Mouse (Mus musculus) spleen, postnatal 36 days (tissue): Measurements from ENCODE around the gene Smc6.
A peak's percentile ranks its signal among the peaks of the same experiment; 100 is the strongest.

Experiments
- DNase-seq, 2 experiments: peaks; one replicate each; pipeline ENCODE4 v3.0.0; 2022; ENCODE audit warnings: low spot score in 2 of 2, mixed read lengths in 1 of 2

The Smc6 gene

GRCm38 (mm10) chr12:11281584-11281983 is 15.9 kb downstream of the Smc6 start:
- no peak for DNase-seq

GRCm38 (mm10) chr12:11286382-11286781 is 20.7 kb downstream of the Smc6 start:
- DNase-seq = no peak

GRCm38 (mm10) chr12:11300858-11301257 is 35.2 kb downstream of the Smc6 start:
- no peak for DNase-seq

- no peak for DNase-seq
These were observed 41.3 kb downstream of the Smc6 start for GRCm38 (mm10) chr12:11306753-11307645.

GRCm38 (mm10) chr12:11311106-11311505 is 45.4 kb downstream of the Smc6 start:
- no peak for DNase-seq

GRCm38 (mm10) chr12:11313840-11314239 is 48.2 kb downstream of the Smc6 start:
- DNase-seq = no peak

- no peak for DNase-seq
These were observed 52.0 kb downstream of the Smc6 start for GRCm38 (mm10) chr12:11317671-11318070.

- DNase-seq = no peak
These were observed 58.8 kb downstream of the Smc6 start for GRCm38 (mm10) chr12:11324480-11324879.

GRCm38 (mm10) chr12:11326483-11326882 is 60.8 kb downstream of the Smc6 start:
- no peak for DNase-seq

- peak; percentile 12 for DNase-seq
These were observed 71.2 kb downstream of the Smc6 start for GRCm38 (mm10) chr12:11336845-11337244.

- no peak for DNase-seq
These were observed 72.6 kb downstream of the Smc6 start for GRCm38 (mm10) chr12:11338251-11338650.

- no peak for DNase-seq
These were observed 76.4 kb downstream of the Smc6 start for GRCm38 (mm10) chr12:11342020-11342600.

GRCm38 (mm10) chr12:11345963-11346362 is 80.3 kb downstream of the Smc6 start:
- DNase-seq = no peak

- DNase-seq = no peak
These were observed 82.7 kb downstream of the Smc6 start for GRCm38 (mm10) chr12:11348423-11348822.

- DNase-seq = no peak
These were observed 84.2 kb downstream of the Smc6 start for GRCm38 (mm10) chr12:11349870-11350269.

GRCm38 (mm10) chr12:11350895-11351294 is 85.2 kb downstream of the Smc6 start:
- peak; percentile 17 to 22 for DNase-seq

- no peak for DNase-seq
These were observed 96.7 kb downstream of the Smc6 start for GRCm38 (mm10) chr12:11362435-11362834.

- DNase-seq = no peak
These were observed 99.2 kb downstream of the Smc6 start for GRCm38 (mm10) chr12:11364870-11365269.

GRCm38 (mm10) chr12:11367099-11367765 is 101.5 kb downstream of the Smc6 start:
- no peak for DNase-seq
